8 mouse cellular contexts compared by ENCODE assay signal in the genomic region with DNA sequence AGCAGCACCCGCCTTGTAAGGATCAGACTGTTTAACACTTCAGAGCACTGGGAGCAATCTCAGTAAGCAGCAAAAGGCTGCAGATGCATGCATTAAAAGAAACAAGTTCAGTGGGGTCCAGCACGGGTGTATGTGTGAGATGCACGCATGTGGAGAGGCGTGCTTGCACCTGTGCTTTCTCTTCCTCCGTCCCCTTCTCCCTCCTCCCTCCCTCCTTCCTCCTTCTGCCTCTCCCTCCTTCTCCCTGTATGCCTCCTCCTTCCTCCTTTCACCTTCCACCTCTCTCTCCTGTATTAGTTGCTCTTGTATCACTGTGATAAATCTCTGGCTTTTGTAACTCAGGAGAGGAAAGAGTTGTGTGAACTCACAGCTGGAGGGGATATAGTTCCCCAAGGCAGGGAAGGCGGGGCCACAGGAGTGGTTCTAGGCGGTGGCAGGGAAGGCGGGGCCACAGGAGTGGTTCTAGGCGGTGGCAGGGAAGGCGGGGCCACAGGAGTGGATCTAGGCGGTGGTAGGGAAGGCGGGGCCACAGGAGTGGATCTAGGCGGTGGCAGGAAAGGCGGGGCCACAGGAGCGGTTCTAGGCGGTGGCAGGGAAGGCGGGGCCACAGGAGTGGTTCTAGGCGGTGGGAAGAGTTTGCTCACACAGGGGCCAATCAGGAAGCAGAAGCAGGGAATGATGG.
A peak's percentile ranks its signal among the peaks of the same experiment; 100 is the strongest.
DNase-seq lines count a peak whose midpoint lies in the region; ATAC-seq lines count a peak whose summit lies in the region.

No protein-coding gene starts in this region.

- peaks cover 21% of the 10 kb centered on the region for H3K4me1 ChIP-seq in kidney, embryonic 15.5 days

- peak overlapping the region; percentile 14 for H3K4me3 ChIP-seq in kidney, embryonic 15.5 days (replicated peaks)

- H3K9ac ChIP-seq in kidney, embryonic 15.5 days = no peak overlapping the region

- H3K36me3 ChIP-seq in kidney, embryonic 15.5 days = no peaks in the 10 kb centered on the region

- H3K27me3 ChIP-seq in kidney, embryonic 15.5 days = no peaks in the 10 kb centered on the region

- intact Hi-C loops in left cerebral cortex, postnatal 10 days (cut with DNase I) = no loop called here

- peak overlapping the region; percentile 41; the same call in 1 of the 2 replicates for H3K27ac ChIP-seq in kidney, embryonic 15.5 days

- H3K9me3 ChIP-seq in kidney, embryonic 15.5 days (replicated peaks) = no peaks in the 10 kb centered on the region

- WGBS in kidney, embryonic 15.5 days = 1% methylated on average over 18 of the region's 18 CpGs

- peak; percentile 88 for ATAC-seq in erythroblast, adult 5-6 weeks (replicated peaks; ENCODE audit: low FRiP score, poor library complexity, severe bottlenecking)
- ATAC-seq in kidney, embryonic 15.5 days (replicated peaks; ENCODE audit: low FRiP score) = peak; percentile 86

- peak overlapping the region; percentile 50 for H3K4me2 ChIP-seq in kidney, embryonic 15.5 days

- DNase-seq in ovary, adult 18-20 months (ENCODE audit: low spot score) = peak; percentile 10
- DNase-seq in ovary, postnatal 10 days (ENCODE audit: low spot score) = no peak
- DNase-seq in lung, postnatal 36 days = peak; percentile 46
- DNase-seq in spleen, adult 18-20 months = peak; percentile 18 to 22
- no peak for DNase-seq in cerebellum, adult 8-10 months
- DNase-seq in left cerebral cortex, postnatal 10 days (ENCODE audit: extremely low spot score in 1 of 2, low spot score in 2 of 2) = no peak

Comparison
In these comparisons a context has a peak if more than half of its experiments do, and no peak if none do; other contexts are left out.
1. DNase-seq: peak in ovary, adult 18-20 months (single experiment), lung, postnatal 36 days (single experiment) and spleen, adult 18-20 months (2 of 2); none in ovary, postnatal 10 days (single experiment), cerebellum, adult 8-10 months (single experiment) and left cerebral cortex, postnatal 10 days (0 of 2).